Mouse (Mus musculus) urinary bladder, postnatal 25 days (tissue): ENCODE measurements at regions not wholly inside any gene's neighbourhood (a gene's known extent, or its start where the extent isn't known, plus 50 kb on each side); places are given as distances from the start of the nearest gene placed in this dataset.

Experiments used
- DNase-seq: peaks from one replicate; pipeline ENCODE4 v3.0.0; 2022; ENCODE audit warnings: low spot score

DNA sequence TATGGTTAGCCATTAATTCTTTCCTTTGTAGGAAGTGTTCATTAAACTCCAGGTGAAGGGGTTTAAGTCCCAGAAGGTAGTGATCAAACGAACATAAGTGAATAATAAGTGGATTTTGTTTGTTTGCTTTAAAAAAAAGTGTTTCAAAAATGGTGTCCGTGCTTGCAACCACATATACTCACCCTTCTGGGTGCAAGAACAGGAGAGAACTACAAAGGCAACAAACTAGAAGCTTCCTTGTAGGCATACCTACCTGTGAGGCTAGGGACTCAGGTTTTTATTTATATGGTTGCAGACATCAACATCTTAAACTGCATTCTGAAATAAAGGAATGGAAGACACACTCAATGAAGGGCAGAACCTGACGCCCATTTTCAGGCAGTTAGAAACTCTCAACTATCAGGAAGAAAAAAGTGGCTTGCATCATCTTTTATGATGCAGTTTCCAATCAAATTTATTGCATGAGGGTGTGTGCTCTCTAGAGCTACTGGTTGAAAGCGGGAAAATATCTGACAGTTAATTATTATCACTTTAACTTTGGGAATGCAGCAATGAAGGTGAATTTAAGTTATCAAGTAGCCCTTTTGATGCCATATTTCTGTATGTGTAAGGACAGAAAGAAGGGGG lies 117.1 kb downstream of the Csl start:
- no peak for DNase-seq

DNA sequence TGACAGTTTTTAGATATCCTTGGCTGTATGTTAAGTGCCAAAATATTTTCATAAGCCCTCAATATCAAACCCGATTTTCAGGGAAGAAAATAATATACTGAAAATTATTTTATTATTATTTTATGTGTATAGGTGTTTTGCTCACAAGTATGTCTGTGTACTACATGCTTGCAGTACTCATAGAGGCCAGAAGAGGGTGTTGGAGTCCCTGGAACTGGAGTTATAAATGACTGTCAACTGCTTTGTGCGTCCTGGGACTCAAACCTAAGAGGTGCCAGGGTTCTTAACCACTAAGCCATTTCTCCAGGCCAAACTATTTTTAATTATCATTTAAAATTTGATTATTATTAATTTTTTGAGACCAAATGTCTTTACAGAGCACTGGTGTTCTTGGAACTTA lies 114.5 kb downstream of the Csl start:
- no peak for DNase-seq

DNA sequence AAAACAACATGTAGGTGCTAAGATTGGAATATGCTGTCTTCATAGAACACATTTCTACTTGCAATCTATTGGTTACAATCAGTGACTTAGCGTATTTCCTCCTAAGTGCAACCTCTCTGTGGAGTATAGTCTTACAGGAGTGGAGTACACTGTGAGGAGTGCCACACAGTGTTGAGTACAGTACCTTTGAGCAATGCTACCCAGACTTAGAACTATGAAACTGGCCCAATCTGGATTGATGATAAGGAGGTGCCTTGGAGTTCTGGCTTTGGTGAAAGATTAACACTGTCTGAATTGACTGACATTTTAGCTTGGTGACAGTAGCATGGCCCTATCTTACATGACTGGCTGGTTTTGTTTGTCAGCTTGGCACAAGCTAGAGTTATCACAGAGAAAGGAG lies 107.4 kb downstream of the Csl start:
- no peak for DNase-seq

DNA sequence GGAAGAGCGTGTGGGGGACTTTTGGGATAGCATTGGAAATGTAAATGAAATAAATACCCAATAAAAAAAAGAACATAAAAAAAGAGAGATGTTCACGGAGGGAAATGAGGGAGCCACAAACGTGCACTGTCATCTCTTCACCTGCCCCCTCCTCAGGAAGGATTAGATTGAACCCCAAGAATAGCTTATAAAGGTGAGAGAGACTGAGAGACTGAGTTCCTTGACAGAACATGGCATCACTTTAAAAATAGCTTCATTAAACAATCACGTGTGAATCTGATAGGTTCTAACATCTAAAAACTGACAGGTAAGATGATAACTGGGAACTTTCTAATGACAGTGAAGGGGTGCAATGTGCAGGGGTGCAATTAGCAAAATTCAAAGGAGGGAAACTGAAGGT lies 105.2 kb downstream of the Csl start:
- no peak for DNase-seq

DNA sequence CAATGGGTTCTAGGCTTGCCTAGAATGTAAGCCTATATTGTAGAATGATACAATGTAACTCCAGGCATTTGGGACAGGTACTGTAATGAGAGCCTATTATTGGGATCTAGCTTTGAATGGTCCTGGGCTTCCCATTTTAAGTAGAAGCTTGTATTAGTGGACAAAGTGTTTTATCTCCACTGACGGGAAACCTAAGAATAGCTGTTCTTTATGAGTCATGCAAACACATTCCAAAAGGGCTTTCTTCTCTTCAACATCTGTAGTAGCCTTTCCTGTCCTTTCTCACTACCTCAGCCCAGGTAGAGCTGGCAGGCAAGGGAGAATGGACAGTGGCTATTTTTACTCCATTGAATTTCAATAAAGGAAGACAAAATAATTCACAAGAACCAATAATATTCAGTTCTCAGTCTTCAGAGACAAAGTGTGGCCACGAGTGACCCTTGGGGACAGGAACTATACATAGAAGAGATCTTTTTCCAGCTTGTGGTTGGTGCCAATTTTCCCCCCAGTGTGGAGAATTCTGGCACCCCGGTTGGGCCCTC lies 82.8 kb downstream of the Csl start:
- no peak for DNase-seq

DNA sequence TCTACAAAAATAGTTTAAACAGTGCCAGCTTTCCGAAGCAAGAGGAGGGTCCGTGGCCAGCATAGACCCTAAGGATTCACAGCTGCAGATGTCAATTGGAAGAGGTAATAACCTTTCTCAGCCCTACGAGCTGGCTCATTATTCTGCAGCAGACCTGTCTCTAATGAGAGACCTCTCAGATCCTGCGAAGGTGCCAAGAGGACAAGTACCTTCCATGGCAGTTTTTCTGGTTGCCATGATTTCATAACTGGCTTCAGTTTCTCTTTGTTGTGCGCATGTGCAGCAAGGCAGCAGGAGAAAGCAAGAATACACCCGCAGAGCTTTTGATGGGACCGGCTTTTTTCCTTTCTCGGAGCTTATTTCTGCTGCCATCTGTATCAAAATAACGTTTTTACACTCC lies 81.4 kb downstream of the Csl start:
- DNase-seq: no peak

DNA sequence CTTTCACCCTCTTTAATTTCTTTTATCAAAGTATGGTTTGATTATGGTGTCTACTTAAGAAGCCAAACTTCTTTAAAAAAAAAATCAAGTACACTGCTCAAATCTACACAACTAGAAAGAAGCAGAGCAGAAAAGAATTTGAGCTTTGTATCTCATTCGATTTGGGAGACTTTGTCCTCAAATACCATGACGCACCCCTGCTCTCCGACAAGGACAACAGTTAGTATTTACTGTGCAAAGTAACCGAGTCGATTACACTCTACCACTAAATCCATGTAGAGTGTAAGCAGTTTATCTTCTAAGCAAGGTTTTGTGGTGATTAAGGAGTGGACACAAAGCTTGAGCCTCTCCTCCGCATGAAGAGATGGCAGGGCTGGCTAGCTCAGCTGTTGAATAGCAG lies 79.6 kb downstream of the Csl start:
- no peak for DNase-seq

DNA sequence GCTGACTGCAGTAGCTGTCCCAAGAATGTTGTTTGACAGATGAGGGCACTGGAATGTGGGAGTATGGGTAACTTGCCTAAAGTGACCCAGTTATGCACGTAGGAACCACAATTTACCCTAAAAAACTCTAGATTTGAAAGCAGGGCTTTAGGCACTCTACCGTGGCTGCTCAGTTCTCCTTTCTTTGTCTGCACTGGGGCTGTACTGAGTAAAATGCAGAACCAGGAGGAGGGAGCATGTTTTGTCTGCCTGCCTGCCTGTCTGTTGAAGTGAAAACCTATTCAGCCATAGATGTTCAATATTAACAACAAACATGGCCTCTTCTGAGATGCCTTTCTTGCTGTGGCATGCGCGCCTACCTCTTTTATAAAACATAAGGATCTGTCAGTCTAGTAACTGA lies 77.5 kb downstream of the Csl start:
- no peak for DNase-seq

DNA sequence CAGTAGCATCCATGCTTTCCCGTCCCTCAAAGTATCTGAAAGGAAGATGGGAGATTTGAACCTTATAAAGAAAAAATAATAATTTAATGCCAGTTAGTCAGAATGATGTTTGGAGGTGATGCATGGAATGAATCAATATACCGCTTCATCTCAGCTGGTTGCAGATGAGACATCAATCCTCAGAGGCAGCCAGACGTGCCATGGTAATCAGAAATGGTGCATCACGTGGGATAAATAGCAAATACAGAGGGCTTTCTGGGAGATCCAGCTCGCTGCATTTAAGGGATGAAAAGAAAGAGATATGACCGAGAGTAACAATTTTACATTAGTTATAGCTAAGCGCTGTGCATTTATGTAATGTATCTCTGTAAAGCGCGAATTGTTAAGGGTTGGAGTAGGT lies 77.1 kb downstream of the Csl start:
- no peak for DNase-seq

DNA sequence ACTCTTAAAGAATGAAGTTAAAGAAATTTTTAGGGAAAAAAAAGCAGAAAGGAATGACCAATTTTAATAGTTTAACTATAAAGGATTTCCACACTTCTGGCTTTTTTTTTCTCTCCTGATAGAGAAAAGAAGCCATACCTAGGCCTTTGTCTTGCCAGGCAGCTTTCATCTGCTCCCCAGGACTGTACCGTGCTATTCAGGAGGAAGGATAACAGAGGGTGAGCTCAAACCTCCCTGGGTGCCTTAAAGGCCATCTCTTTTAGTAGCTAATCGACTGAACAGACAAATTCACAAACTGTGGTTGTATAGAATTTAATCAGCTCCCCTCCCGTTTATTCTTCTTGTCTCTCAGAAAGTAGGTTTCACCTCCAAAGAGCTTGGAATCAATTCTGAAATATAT lies 76.1 kb downstream of the Csl start:
- DNase-seq: no peak

DNA sequence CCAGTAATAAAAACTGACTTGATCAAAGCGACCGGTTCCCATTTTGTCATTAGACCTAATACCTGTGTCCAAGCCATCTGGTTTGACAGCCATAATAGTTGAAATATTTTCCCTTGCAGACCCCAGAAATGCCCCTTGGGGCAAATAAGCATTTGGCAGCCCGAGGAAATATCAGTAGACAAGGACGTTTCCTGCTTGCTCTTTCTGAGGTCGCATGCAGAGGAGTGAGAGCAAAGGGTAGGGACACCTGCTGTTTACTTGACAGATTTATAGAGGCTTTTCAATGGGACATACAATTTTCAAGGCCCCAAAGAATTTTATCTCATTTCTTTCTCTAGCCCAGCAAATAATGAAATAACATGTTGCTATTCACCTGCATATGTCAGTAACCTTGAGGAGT lies 73.5 kb downstream of the Csl start:
- no peak for DNase-seq

DNA sequence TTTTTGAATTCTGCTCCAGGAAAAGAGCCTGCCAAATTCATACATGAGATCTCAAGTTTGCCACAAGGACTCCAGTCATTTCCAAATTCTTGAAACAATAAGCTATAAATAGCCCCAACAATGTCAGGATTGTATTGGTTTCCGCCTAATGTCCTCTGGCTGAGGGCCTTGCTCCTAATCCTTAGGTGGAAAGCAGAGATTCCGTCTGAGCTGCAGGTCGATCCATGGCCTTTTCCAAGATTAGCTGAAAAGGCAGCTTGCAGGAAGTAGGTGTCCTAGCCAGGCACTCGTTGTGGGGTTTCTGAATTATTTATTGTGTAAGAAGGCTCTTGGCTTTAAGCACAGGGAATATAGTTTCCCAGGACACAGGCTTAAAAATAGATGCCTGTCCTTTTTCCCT lies 72.4 kb downstream of the Csl start:
- DNase-seq: no peak

DNA sequence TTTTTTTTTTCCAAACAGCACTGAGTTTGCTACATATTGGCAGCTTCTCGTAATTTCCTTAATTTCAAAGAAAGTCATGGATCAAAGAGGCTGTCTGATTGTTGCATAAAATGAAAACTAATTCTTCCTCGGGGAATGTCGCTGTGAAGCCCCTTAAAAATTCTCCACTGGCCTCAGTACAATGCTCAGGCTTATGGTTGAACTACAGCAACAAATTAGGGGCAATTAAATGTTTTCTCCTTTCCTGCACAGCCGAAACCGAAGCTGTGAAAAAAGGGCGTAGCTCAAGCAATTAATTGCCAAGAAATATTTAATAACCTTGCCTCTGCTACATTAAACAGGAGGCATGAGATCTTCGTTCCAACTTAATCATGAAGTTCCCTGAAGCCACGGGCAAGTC lies 61.8 kb downstream of the Csl start:
- no peak for DNase-seq

DNA sequence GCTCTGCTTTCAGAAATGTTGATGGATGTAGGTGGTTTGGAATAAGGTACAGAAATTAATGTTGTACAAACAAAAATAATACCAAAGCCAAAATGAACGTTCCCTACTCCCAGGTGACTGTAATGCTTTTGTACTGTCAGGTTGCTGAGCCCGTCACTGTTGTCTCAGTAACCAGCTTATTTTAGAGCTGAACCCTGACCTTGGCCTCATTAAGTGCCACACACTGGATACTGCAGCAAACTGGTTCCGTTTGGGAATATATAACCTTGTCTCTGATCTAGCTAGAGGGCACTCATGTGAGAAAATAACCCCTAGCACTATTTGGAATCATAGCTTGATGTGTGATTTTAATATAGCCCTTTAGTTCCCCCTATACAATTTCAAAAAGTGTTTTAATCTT lies 60.0 kb downstream of the Csl start:
- DNase-seq: no peak

DNA sequence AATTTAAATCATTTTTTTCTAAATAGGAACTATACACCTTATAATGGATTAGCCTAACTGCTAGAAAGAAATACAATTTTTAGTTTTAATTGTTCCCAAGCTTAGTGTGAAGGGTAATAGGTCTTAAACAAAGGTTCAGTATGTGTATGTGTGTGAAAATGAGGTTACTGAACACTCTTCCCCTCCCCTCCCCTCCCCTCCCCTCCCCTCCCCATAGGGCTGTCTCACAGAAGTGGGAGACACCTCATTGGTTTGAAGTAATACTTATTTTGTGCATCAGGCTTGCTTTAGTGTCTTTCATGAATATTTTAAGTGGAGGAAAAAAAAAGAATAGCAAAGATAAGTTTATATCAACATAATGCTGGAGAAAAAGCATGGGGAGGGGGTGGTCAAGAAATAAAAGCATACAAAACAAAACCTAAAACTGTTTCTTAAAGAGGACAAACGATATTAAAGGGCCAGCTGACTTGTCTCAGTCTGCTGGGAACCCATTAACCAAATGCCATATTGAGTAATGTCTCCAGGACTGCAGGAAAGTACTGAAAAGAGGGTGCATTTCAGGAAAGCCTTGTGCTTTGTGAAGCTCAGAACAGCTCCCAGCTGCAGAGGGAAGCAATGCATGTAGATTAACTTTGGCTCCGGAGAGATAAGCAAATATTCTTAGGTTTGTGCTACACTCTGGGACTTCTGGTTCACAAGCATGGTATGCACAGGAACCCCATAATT lies 59.2 kb downstream of the Csl start:
- DNase-seq: no peak
